Mouse (Mus musculus): ENCODE data around the gene Nktr. TPM values are rescaled to one million over a fixed set of nuclear protein-coding genes. Genes with fewer than 3 reads are reported as not detected.
A peak's percentile ranks its signal among the peaks of the same experiment; 100 is the strongest.

Nktr gene
- total RNA-seq, 4 experiments from 2014 or later: 96.7 to 159 (median 122) TPM

DNA sequence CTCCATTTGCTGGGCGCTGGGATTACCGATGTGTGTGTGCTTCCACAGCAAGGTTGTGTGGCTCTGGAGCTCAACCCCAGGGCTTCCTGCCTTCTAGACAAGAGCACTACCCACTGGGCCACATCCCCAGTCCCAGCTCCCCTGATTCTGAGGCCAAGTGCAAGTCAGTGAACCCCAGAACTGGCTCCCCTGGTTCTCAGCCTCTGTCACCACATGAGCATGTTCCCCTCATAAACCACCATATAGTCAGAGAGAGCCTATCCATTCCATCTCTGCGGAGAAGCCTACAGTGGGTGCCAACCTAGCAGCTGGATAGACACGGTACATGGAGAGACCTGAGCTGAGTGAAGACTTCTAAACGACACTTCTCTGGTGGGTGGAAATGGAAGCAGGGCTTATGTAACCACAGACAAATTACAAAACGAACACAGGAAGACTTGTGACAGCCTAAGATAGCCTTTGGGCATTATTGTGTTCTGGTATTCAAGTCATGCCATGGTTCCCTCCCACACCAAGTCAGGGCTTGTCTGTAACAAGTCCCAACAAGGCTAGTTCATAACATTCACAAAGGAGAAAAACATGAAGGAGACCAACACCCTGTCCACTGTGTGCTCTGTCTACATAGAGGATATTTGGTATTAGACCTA lies 12.8 kb upstream of the Nktr start:
- peak in 1 of 2 experiments; percentile 2 for DNase-seq (ENCODE audit: low spot score in 2 of 2)

DNA sequence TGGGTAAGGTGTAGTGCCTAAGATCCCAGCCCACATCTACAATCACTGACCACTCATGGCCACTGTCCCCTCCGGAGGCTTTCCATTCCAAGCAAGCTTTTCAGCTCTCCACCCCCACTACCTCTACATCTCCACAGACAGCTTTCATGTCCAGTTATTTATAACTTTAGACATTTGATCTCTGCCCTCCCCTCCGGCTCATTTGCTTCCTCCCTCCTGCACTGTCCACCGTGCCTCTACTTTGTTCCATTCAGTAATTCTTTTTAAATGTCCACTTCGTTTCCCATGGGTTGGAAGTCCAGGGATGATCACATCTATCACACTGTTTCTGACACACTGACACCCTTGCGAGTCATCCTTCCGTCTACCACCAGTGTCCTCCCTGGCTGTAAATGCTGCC lies 11.2 kb upstream of the Nktr start:
- no peak for DNase-seq (ENCODE audit: low spot score in 2 of 2)

DNA sequence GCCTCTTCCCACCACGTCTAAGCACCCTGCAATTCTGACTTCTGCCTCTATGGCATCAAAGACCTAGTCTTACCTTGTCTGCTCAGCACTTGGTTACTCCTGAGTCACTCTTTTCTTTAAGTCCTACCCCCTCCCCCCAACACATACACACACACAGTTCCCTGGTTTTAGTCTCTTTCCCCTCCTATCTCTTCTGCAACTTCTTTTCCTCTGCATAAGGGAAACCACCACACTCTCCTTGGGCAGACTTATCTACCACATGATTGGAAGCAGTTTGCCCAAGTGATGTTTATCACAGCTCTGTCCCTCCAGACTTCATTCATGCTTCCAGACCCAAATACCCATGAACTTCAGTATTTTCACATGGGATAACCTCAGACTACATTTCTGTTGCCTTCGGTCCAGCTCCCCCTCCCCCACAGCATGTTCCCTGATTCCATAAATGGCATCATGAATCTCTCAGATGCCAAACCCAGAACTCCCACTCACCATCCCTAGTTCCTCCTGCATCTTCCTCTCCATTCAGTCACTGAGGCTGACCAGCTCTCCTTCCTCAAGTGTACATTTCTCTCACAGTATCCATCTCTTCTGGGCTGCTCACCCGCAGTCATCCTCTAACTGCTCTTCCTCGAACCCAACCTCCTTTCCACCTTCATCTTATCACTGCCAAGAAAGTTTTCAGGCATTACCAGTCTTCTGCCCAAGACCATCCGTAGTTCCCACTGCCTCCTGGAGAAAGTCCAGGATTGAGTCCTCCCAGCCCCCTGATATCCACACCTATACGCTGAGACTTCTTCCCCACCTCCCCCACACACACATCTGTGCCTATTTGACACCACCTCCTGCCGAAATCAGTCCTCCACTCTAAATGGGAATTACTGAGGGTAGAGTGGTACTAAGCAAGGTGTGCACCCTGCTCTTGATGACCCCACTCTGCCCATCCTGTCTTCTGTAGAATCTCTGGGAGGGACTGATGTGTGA lies 10.2 kb upstream of the Nktr start:
- no peak for DNase-seq (ENCODE audit: low spot score in 2 of 2)

DNA sequence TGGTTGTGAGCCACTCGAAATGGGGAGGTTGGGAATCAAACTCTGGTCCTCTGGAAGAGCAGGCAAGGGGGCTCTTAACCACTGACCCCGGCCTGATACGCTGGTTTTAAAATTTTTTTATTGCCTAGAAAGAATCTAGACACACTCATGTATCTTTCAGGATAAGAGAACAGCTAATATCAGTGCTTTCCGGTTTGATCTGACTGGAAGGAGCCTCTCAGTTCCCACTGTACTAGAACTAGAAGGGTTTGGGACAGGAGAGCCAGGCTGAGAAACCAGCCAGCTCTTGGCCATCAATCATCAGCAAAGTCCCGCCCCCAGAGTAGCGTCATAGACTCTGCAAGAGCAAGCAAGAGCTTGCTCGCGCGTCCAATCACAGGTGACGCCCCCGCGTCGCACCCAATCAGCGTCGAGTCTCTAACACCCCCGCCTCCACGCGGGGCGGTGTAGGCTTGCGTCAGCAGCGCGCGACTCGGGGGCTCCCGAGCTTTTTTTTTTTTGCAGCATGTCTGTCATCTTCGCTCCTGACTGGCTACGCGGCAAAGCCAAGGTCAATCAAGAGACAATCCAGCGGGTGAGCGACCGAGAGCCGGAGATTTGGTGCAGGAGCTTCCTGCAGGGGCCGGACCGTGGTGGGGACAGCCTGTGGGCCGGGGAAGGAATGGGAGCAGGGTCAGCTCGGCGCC lies 8.9 kb upstream of the Nktr start, which contains the start of gene Ss18l2:
TSS of gene Ss18l2 (plus strand) at position 432 of the 686 bp plus-strand sequence.
- peak; percentile 97 to 98 for DNase-seq (ENCODE audit: low spot score in 2 of 2)

DNA sequence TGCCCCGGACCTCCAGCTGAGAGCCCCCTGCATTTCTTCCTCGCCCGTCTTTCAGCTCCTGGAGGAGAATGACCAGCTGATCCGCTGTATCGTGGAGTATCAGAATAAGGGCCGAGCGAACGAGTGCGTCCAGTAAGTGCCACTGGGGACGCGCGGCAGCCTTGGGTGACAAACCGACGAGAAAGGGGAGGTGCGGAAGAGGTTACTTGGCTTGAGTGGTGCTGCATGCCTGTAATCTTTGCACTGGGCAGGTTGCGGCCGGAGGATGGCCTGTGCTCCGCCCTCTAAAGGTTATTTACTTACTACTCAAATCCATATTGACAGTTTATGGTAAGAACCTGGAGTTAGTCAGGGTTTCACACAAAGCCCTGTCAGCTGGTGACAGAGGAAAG lies 8.4 kb upstream of the Nktr start:
- peak in 1 of 2 experiments; percentile 43 for DNase-seq (ENCODE audit: low spot score in 2 of 2)

DNA sequence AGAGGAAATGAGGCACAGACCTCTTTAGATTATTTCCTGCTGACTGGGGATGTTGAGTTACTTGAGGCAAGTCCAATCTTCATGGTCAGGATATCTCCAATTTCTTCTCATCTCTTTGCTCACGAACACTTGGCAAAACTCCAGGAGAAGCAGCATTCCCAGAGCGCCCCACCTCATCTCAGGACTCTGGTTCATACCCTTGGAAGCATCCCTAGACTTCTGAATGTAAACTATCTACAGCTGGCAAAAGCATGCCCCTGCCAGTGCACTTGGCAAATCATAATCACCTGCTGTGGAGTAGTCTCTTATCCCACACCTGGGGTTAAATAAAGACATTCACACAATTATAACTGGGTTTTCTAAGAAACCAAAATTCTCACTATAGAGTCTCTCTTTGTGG lies 1.9 kb upstream of the Nktr start:
- DNase-seq (ENCODE audit: low spot score in 2 of 2): no peak

DNA sequence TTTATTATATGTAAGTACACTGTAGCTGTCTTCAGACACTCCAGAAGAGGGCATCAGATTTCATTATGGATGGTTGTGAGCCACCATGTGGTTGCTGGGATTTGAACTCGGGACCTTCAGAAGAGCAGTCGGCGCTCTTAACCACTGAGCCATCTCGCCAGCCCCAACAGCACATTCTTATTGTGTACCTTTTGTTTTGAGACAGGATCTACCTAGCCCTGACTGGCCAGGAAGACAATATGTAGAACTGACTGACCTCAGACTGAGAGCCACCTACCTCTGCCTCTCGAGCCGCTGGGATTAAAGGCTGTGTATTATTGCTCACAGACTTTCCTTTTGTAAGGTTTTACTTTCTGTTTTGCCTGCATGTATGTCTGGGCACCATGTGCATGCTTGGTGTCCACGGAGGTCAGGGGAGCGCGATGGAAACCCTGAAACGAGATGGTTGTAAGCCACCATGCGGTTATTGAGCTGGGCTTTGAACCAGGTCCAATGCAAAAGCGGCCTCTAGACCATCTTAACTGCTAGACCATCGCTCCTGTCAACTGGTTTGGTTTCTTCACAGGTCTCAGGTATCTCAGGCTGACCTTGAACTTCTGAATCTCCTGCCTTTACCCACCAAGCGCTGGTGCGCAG lies 781 bp upstream of the Nktr start:
- no peak for DNase-seq (ENCODE audit: low spot score in 2 of 2)

DNA sequence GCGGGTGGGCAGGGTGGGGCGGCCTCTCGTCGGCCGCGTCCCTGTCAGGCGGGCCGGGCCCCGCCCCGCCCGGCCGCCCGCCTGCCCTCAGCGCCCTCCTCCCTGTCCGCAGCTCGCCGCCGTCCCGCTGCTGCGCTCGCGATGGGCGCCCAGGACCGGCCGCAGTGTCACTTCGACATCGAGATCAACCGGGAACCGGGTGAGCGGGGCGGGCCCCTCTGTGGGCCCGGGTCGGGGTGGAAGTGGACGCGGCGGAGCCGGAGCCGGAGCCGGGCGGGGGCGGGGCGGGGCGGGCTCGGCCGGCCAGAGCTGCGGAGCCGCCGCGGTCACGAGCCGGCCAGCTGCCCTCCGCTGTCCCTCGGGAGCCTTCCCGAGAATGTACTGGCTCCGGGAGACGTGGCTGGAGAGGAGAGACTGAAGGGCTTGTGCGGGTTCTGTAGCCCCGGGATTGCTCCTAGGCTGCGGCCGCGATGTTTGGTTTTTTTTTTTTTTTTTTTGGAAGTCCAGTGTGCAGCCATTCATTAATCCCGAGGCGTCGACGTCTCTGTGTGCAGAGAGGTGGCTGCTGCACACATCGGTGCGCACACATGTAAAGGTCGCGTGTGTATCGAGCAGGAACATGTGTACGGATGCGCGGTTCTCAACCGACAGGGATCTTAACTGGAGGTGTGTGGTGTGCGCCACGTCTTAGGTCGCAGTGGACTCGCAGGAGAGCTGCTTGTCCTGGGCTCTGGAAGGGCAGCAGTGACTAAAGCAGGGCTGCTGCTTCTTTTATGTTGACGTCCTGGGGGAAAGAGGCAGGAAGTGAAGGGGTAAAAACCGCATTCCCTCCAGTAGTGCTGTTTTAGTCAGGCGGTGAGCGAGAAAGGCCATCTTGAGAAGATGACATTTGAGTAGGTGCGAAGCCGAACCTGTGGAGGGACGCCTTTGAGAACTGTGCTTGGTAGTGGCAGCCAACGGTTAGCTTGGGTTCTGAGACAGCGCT lies 670 bp downstream of the Nktr start:
- no peak for DNase-seq (ENCODE audit: low spot score in 2 of 2)

DNA sequence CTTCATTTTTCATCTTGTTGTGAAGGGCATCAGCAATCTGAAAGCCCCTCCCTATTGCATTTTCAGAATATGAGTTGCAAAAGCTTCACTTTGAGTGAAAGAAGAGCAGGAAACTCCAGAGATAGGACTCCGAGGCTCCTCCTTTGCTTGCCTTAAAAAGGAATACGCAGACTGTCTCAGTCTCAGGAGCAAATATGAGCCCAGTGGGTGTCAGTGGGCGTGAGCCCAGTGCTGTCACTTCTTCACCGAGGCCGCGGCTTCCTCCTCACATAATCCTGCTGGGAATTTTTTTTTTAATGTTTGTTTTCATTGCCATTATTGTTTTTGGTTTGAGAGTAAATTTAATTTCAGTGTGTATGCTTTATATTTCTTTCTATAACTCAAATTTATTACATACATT lies 21.5 kb downstream of the Nktr start:
- DNase-seq (ENCODE audit: low spot score in 2 of 2): no peak

DNA sequence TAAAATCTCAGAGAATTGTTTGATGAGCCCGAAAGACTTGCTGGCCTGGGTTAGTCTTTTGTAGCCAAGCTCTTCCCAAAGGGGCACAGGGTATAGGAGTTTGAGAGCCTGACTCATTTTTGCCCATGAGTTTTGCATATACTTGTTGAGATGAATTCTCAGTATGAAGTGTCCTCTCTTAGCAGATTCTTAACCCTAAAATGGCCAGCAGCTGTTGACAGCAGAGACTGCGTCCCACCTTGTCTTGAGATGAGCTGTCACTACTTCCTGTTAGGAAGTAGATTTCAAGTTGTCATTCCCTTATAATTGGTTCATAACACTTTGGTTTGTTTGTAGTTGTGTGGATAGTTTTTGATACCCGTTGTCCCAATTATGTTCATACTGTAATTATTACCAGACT lies 22.2 kb downstream of the Nktr start:
- DNase-seq (ENCODE audit: low spot score in 2 of 2): no peak

DNA sequence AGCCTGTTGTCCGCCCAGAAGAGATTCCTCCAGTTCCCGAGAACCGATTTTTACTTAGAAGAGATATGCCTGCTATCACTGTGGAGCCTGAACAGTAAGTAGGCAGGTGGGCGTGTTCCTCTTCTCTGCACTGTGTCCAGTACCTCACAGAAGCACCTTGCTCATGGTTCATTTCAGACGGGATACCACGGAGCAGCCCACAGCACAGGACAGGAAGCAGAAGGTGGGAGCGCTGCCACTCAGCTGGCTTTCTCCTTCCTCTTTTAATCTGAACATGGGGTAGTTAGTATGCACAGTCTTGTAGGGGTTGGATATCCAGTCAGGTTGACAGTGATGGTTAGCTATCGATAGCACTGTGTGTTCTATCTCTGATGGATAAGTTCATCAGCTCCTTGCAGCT lies 25.1 kb downstream of the Nktr start:
- no peak for DNase-seq (ENCODE audit: low spot score in 2 of 2)

DNA sequence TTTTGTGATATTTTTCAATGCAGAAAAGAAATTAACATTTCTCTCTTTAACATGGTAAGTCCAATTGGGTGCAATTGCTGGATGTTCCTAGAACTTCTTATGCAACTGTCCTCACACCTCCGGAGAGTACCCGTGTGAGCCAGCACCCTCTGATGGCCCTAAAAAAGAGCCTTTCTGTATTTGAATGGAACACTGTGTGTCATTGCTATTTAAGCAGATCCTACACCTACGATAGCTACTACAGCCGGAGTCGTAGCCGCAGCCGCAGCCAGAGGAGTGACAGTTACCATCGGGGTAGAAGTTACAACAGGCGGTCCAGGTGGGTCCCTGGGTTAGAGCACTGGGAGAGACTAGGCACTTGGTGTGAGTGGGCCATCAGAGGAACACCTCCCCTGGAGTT lies 33.8 kb downstream of the Nktr start:
- DNase-seq (ENCODE audit: low spot score in 2 of 2): no peak

DNA sequence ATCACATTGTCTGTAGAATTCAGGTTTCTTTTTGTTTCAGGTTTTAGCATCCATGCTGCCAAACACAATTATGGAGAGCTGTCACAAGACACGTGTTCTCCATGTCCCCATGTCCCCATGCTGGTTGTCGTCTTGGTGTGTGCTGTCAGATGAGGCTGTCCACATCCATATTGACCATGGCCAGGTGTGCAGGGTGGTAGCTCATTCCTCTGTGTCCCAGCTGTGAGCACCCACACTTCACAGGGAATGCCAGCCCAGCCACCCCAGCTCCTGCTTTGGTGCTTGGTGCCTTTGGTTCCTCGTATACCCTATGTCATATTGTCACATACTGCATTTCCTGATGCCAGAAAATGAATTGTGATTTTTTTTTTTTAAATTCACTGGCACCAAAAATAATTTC lies 35.7 kb downstream of the Nktr start:
- DNase-seq (ENCODE audit: low spot score in 2 of 2): no peak

DNA sequence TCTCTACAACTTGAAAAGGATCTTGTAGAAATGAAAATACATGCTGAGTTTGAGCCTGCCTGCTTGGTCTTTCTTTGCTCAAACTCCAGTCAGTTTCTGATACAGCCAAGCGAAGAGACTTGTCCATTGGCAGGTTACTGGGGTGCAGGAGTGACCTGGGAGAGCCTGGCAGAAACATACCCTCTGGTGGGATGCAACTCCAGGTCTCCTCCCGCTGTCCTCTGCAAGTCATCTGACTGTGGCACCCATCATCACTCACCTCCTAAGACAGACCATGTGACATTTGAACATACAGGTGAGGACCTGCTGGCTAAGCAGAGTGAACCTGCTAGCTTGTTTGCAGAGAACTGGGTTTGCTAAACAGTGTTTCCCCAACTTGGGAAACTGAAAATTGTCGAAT lies 37.8 kb downstream of the Nktr start:
- DNase-seq (ENCODE audit: low spot score in 2 of 2): no peak

DNA sequence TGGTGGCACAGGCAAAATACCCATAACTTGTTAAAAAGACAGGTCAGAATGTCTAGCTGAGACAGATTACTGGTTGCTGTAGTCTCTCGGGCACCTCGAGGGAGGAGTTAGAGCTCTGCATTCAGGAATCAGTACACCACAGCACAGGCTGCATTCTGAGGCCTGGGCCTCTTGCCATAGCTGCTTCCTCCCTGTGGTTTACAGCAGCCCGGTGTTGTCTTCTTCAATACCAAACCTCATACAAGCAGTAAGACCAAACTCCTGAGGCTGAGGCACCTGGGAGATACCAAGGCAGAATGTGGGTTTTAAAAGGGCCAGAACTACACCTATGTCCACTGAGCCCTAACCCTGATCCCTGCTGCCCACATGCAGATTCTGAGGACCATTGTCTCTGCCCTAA lies 38.5 kb downstream of the Nktr start:
- DNase-seq (ENCODE audit: low spot score in 2 of 2): peak in 1 of 2 experiments; percentile 47

DNA sequence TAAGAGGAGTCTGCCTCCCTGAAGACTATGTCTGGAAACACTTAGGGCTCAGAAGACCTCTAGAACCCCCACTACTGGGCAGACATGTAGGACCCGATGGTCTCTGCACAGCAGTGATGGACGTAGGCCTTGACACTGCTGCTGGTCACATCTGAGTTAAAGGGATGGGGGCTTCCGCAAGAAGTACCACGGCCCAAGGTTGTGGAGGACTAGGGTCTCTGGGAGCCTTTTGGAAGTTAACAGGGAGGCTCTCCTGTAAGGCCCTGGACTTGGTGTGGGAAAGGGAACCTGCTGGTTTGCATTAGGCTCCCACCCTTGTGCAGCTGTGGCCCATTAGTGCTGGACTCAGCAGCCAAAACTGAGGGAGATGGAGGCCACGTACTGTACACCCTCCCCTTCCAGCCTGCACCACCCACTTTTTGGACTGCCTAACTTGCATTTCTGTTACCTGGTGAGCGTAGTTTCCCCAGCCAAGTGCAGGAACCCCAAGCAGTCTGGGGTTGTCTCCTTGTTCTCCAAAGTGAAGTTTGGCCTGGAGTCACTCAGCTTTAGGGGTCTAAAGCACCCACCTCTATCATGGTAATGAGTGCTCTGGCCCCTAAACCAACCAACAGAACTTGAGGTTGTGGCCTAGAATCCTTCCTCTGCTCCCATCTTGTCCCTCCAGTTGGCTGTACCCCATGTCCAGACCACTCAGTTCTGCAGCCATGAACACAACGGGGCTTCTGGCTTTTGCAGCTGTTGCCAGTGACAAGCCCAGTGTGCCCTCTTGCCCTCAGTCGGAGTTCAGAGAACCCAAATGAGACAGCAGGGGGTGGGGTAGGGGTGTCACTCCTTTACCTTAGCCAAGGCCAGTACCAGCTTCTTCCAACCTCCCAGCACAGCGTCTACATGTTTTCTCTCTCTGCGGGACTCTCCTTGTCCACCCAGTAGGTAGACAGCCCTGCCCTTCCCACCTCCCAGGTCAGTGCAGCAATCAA lies 39.2 kb downstream of the Nktr start:
- DNase-seq (ENCODE audit: low spot score in 2 of 2): peak; percentile 12 to 21

DNA sequence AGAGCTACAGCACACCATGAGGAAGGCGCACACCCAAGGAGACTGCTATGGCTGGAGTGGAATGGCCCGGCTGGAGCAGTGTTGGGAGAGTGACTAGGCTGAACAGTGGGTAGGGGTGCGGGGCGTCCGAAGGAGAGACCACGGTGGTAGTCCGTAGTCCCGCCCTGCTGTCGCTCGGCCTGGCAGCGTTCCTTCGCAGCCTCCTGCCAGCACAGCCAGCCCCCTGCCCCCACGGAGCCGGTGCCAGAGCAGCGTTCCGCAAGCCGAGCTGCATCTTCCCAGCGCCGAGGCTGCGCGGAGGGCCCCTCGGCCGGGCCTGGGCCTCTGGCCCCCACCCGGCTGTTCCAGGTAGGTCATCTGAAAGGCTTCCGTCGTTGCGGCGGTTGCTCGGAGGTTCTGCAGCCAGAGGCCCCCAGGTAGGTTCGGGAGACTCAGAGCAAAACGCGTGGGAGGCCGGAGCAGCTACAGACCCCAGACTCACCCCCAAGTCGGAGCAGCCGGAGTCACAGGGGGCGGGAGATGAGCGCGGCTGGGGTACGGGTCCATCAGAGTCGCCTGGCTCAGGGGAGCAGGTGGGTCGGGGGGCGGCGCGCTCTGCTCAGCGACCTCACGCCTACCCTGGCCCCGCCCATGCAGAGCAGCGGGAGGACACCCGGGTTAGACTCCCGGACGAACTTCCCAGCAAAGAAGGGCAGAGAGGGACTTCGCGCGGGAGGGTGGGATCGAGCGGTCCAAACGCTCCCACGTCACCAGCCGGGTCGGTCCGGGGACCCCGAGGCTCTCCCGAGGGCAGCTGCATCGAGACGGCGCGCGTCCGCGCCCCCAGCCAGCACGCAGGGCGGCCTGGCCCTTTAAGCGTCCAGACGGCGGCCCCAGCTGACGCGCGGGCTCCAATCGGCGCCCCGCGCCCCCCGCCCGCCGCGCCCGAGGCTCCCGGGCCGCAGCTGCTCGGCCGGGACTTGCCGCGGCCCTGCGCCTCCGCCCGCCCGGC lies 40.4 kb downstream of the Nktr start, which contains the start of gene Zfp651:
TSS of gene Zfp651 (plus strand) at position 240 of the 991 bp plus-strand sequence.
- DNase-seq (ENCODE audit: low spot score in 2 of 2): peak; percentile 63 to 64
